Mouse (Mus musculus): ENCODE measurements at regions not wholly inside any gene's neighbourhood (a gene's known extent, or its start where the extent isn't known, plus 50 kb on each side); places are given as distances from the start of the nearest gene placed in this dataset.

DNA sequence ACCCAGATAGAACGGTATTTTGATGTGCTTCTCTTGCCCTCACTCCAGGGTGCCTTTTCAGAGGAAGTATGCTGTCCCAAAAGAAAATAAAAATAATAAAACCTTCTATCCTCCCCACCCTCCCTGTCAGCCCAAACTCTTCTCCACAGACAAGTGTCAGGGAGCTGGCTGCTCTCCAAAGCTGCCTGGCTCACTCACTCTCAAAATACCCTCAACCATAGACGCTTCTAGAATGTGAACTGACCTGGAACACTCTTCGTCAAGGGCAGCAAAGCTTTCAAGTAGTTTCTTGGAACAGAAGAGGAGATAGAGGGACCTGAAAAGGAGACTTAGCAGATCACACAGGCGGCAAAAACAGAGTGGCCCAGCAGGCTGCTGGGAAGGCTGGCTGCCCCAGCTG is 291.4 kb upstream of the Zmiz1 start:
- no peaks in the 10 kb centered on the region for H3K79me2 ChIP-seq (ENCODE audit: control insufficient read depth, insufficient read depth, low read length, poor library complexity)
- TF ChIP-seq RCOR1 (IDR thresholded peaks at IDR 0.05; ENCODE audit: low read depth, low read length) = no peak
- no peak for TF ChIP-seq ZKSCAN1 (IDR thresholded peaks at IDR 0.05; ENCODE audit: low read depth, low read length)
- TF ChIP-seq TBP (IDR thresholded peaks at IDR 0.05; ENCODE audit: low read depth, low read length) = no peak
- TF ChIP-seq ZC3H11A (IDR thresholded peaks at IDR 0.05; ENCODE audit: low read depth, low read length) = no peak
- no peak for TF ChIP-seq GATA1 (IDR thresholded peaks at IDR 0.05; ENCODE audit: low read depth, low read length)
- TF ChIP-seq POLR2AphosphoS5 (IDR thresholded peaks at IDR 0.05; ENCODE audit: borderline replicate concordance, low read depth, low read length) = no peak
- TF ChIP-seq UBTF (IDR thresholded peaks at IDR 0.05; ENCODE audit: borderline replicate concordance, insufficient read depth, low read depth, low read length) = no peak
- no peak for TF ChIP-seq USF2 (IDR thresholded peaks at IDR 0.05; ENCODE audit: borderline replicate concordance in 1 of 2, insufficient read depth in 1 of 2, low read depth in 1 of 2, low read length in 2 of 2)
- no peak for TF ChIP-seq MEF2A (IDR thresholded peaks at IDR 0.05; ENCODE audit: extremely low read depth, insufficient replicate concordance, low read depth, low read length, poor library complexity, severe bottlenecking)
- no peak for TF ChIP-seq MYB (IDR thresholded peaks at IDR 0.05; ENCODE audit: low read depth, low read length)
- TF ChIP-seq CTCF (IDR thresholded peaks at IDR 0.05 in 2 of 3, conservative IDR thresholded peaks at IDR 0.05 in 1 of 3; ENCODE audit: control insufficient read depth in 1 of 3, insufficient read depth in 1 of 3, low read depth in 2 of 3, low read length in 3 of 3, poor library complexity in 1 of 3, severe bottlenecking in 1 of 3) = no peak
- no peaks in the 10 kb centered on the region for H3K9me3 ChIP-seq (replicated peaks; ENCODE audit: insufficient read depth, low read length)
- no peak overlapping the region for H3K4me3 ChIP-seq (ENCODE audit: control insufficient read depth in 1 of 2, insufficient read depth in 1 of 2, low read depth in 2 of 2, low read length in 2 of 2)
- DNase-seq (ENCODE audit: low read depth, low spot score) = no peak
- H3K36me3 ChIP-seq (ENCODE audit: control insufficient read depth in 1 of 2, insufficient read depth in 2 of 2, low read length in 2 of 2) = no peaks in the 10 kb centered on the region
- no peak overlapping the region for H3K9ac ChIP-seq (ENCODE audit: control insufficient read depth, low read depth, low read length, poor library complexity, severe bottlenecking)
- peaks cover 0 to 1% of the 10 kb centered on the region in 2 experiments; a peak in 1 of 4 replicates for H3K27me3 ChIP-seq (ENCODE audit: control insufficient read depth in 1 of 2, insufficient read depth in 2 of 2, low read length in 2 of 2)
- H3K4me1 ChIP-seq (ENCODE audit: control insufficient read depth in 1 of 2, insufficient read depth in 2 of 2, low read length in 2 of 2) = no peaks in the 10 kb centered on the region
- H3K27ac ChIP-seq (ENCODE audit: control insufficient read depth, low read depth, low read length) = no peak overlapping the region

DNA sequence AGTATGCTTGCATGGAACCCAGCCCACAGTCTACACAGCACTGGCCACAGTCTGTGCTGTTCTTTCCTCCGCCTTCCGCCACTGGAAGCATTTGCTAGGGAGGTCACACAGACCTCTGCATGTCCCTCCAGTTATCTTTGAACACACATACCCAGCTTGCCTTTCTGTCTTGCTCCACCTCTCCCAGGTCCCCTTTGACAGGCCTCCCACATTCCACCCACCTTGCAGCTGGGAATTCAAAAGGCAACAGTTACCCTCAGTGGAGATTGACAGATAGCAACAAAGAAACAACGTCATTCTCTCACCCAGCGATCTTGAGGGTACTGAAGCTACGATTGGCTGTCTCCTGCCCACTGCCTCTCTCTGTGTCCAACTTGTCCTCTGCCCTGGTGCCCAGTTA is 290.7 kb upstream of the Zmiz1 start:
- H3K4me3 ChIP-seq (ENCODE audit: control insufficient read depth in 1 of 2, insufficient read depth in 1 of 2, low read depth in 2 of 2, low read length in 2 of 2) = no peak overlapping the region
- H3K9ac ChIP-seq (ENCODE audit: control insufficient read depth, low read depth, low read length, poor library complexity, severe bottlenecking) = no peak overlapping the region
- no peak overlapping the region for H3K27ac ChIP-seq (ENCODE audit: control insufficient read depth, low read depth, low read length)
- H3K79me2 ChIP-seq (ENCODE audit: control insufficient read depth, insufficient read depth, low read length, poor library complexity) = no peaks in the 10 kb centered on the region
- no peak for DNase-seq (ENCODE audit: low read depth, low spot score)
- peaks cover 0 to 1% of the 10 kb centered on the region in 2 experiments; a peak in 1 of 4 replicates for H3K27me3 ChIP-seq (ENCODE audit: control insufficient read depth in 1 of 2, insufficient read depth in 2 of 2, low read length in 2 of 2)
- no peak for TF ChIP-seq MXI1 (IDR thresholded peaks at IDR 0.05; ENCODE audit: low read depth, low read length)
- TF ChIP-seq MYB (IDR thresholded peaks at IDR 0.05; ENCODE audit: low read depth, low read length) = no peak
- no peak for TF ChIP-seq KAT2A (conservative IDR thresholded peaks at IDR 0.05; ENCODE audit: low read depth, low read length)
- TF ChIP-seq NRF1 (IDR thresholded peaks at IDR 0.05; ENCODE audit: insufficient read depth, low read depth, low read length, poor library complexity, severe bottlenecking) = no peak
- TF ChIP-seq POLR2AphosphoS5 (IDR thresholded peaks at IDR 0.05; ENCODE audit: borderline replicate concordance, low read depth, low read length) = no peak
- no peak for TF ChIP-seq RCOR1 (IDR thresholded peaks at IDR 0.05; ENCODE audit: low read depth, low read length)
- no peak for TF ChIP-seq MAFK (IDR thresholded peaks at IDR 0.05; ENCODE audit: borderline replicate concordance, low read depth, low read length)
- no peak for TF ChIP-seq E2F4 (IDR thresholded peaks at IDR 0.05; ENCODE audit: borderline replicate concordance, low read depth, low read length)
- TF ChIP-seq TBP (IDR thresholded peaks at IDR 0.05; ENCODE audit: low read depth, low read length) = no peak
- no peak for TF ChIP-seq ZMIZ1 (IDR thresholded peaks at IDR 0.05; ENCODE audit: low read depth, low read length)
- TF ChIP-seq JUND (IDR thresholded peaks at IDR 0.05; ENCODE audit: low read depth, low read length) = no peak
- no peak for TF ChIP-seq GATA1 (IDR thresholded peaks at IDR 0.05; ENCODE audit: low read depth, low read length)
- TF ChIP-seq POLR2AphosphoS2 (IDR thresholded peaks at IDR 0.05; ENCODE audit: low read length) = no peak
- TF ChIP-seq MYC (IDR thresholded peaks at IDR 0.05; ENCODE audit: low read depth, low read length) = no peak
- TF ChIP-seq HCFC1 (IDR thresholded peaks at IDR 0.05; ENCODE audit: low read depth, low read length) = no peak
- TF ChIP-seq NELFE (IDR thresholded peaks at IDR 0.05; ENCODE audit: low read depth, low read length) = no peak
- no peaks in the 10 kb centered on the region for H3K36me3 ChIP-seq (ENCODE audit: control insufficient read depth in 1 of 2, insufficient read depth in 2 of 2, low read length in 2 of 2)
- H3K9me3 ChIP-seq (replicated peaks; ENCODE audit: insufficient read depth, low read length) = no peaks in the 10 kb centered on the region
- H3K4me1 ChIP-seq (ENCODE audit: control insufficient read depth in 1 of 2, insufficient read depth in 2 of 2, low read length in 2 of 2) = no peaks in the 10 kb centered on the region
